Mouse (Mus musculus) layer of hippocampus, postnatal 36 days (tissue): ENCODE measurements around the gene Taf1a. TPM values are rescaled to one million over a fixed set of nuclear protein-coding genes. Genes with fewer than 3 reads are reported as not detected.
A peak's percentile ranks its signal among the peaks of the same experiment; 100 is the strongest.
"Not testable (repeated sequence)": the region's sequence is repeated elsewhere in the genome, so short reads cannot be mapped to it uniquely, and the experiment has no call there.

Experiments used
- DNase-seq, 2 experiments: peaks; one replicate each; pipeline ENCODE4 v3.0.0; 2022
- total RNA-seq, 2 experiments: library from RNA; stranded (reverse); gene quantifications; 2 replicates each; pipeline ENCODE4 v1.2.3; 2021

Taf1a gene
- total RNA-seq = 10 to 100 TPM; 17.2 to 21.2 TPM

GRCm38 (mm10) chr1:183388426-183389406 lies at the start of gene Taf1a:
Gene Taf1a, plus strand, starts transcription at chr1:183388981.
- DNase-seq = peak; percentile 89

- DNase-seq = not testable (repeated sequence)
Measured at GRCm38 (mm10) chr1:183342902-183343301, 45.9 kb upstream of the Taf1a start.

GRCm38 (mm10) chr1:183344886-183345816 lies 43.6 kb upstream of the Taf1a start:
- DNase-seq = peak; percentile 85 to 86

GRCm38 (mm10) chr1:183345817-183346195 lies 43.0 kb upstream of the Taf1a start:
- no peak for DNase-seq

GRCm38 (mm10) chr1:183349840-183350239 lies 38.9 kb upstream of the Taf1a start:
- DNase-seq = no peak

GRCm38 (mm10) chr1:183358901-183359300 lies 29.9 kb upstream of the Taf1a start:
- DNase-seq = no peak

- no peak for DNase-seq
Measured at GRCm38 (mm10) chr1:183362301-183362700, 26.5 kb upstream of the Taf1a start.

- DNase-seq = no peak
Measured at GRCm38 (mm10) chr1:183362729-183363576, 25.8 kb upstream of the Taf1a start.

GRCm38 (mm10) chr1:183363577-183363867 lies 25.3 kb upstream of the Taf1a start:
- DNase-seq = no peak

GRCm38 (mm10) chr1:183366361-183366760 lies 22.4 kb upstream of the Taf1a start:
- no peak for DNase-seq

- DNase-seq = peak in 1 of 2 experiments; percentile 32
Measured at GRCm38 (mm10) chr1:183368601-183369400, 20.0 kb upstream of the Taf1a start.

GRCm38 (mm10) chr1:183369427-183370014 lies 19.3 kb upstream of the Taf1a start, which contains the start of gene Mia3:
Gene Mia3, minus strand, starts transcription at chr1:183369553.
- DNase-seq = peak; percentile 96 to 98

- DNase-seq = no peak
Measured at GRCm38 (mm10) chr1:183374728-183375127, 14.1 kb upstream of the Taf1a start.

GRCm38 (mm10) chr1:183377045-183377444 lies 11.7 kb upstream of the Taf1a start:
- DNase-seq = no peak

- no peak for DNase-seq
Measured at GRCm38 (mm10) chr1:183378321-183378941, 10.3 kb upstream of the Taf1a start.

GRCm38 (mm10) chr1:183379376-183379775 lies 9.4 kb upstream of the Taf1a start:
- DNase-seq = not testable (repeated sequence)

GRCm38 (mm10) chr1:183381816-183382215 lies 7.0 kb upstream of the Taf1a start:
- no peak for DNase-seq

GRCm38 (mm10) chr1:183382621-183383020 lies 6.2 kb upstream of the Taf1a start:
- DNase-seq = no peak

- not testable (repeated sequence) for DNase-seq
Measured at GRCm38 (mm10) chr1:183387421-183387820, 1.4 kb upstream of the Taf1a start.

- no peak for DNase-seq
Measured at GRCm38 (mm10) chr1:183403396-183403795, 14.6 kb downstream of the Taf1a start.
